Mouse (Mus musculus) right cerebral cortex, postnatal 4 days (tissue): ENCODE measurements at regions not wholly inside any gene's neighbourhood (a gene's known extent, or its start where the extent isn't known, plus 50 kb on each side); places are given as distances from the start of the nearest gene placed in this dataset.

ENCODE experiments used
- DNase-seq: peaks from one replicate; pipeline ENCODE4 v3.0.0-alpha.2; 2022

DNA sequence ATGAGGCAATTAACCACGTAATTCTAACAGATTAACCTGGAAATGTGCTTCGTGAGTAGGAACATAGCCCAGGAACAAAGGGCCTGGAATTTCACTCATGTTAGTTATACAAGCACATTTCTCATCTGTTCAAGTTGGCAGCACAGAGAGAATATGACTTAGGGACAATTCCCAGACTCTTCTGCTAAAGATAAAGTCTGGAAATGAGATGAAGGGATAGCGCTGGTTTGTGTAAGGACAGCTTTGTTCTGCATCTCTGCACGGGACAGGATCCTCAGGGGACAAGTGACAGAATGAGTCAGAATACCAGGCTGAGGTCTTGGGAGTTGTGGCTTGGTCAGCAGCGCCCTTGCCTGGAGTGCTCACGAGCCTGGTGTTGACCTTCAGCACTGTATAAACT is 206.2 kb upstream of the Prok2 start:
- DNase-seq = no peak

DNA sequence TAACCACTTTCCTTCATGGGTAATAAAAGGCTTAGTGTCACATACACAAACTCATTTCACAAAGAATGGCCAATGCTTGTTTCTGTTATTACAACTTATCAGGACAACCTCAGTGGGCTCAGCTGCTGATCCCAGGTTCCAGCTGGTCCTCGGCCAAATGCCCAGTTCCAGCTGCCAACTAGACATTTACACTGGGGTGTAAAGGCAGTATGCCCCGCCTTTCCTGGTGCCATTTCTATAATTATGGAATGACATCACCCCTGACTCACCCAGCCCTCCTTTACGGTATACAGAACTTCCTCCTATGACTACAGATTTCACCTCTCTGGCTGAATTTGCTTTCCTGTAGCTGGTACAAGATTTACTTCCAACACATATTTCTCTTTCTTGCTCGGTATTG is 205.4 kb upstream of the Prok2 start:
- DNase-seq = no peak

DNA sequence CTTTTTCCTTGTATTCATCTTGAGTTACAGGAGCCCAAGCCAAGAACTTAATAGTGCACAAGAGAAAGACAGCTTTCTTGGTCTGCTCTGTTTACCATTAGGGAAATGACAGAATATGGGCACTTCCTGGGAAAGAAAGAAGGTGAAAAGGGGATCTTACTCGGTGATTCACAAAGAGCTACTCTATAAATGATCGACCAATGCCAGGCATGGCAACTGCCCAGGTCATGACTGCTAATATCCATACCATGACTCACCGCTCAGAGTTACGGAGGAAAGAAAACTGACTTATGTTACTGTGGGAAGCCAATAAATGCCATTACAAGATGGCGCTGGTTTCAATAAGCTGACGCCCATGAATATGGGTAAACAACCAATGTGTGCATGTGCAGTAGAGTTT is 204.1 kb upstream of the Prok2 start:
- DNase-seq = no peak

DNA sequence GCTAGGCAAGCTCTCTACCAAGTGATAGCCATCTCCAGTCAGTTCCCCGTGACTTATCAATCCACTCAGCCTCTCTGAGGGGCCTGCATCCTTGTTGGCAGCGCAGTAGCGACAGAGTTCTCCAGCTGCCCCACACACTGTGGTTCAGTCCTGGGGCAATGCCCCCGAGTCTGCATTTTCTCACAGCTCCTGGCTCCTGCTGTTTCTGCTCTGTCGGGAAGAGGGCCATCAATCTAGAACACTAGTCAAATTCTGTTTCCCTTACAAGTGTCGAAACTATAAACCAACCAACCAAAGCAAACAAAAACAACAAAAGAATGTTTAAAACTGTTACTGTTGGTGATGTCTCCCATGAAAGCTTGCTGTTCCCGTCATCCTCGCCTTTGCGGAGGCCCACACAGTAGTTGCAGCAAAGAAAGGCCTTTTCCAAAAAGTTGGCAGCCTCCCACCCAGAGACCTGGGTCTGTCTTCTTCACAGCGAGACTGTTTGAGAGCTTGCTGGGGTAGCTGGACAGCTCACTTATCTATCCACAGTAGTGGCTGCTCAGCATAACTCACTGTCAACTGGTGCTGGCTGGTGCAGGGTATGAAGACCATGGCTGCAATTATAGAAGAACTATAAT is 201.9 kb upstream of the Prok2 start:
- no peak for DNase-seq

DNA sequence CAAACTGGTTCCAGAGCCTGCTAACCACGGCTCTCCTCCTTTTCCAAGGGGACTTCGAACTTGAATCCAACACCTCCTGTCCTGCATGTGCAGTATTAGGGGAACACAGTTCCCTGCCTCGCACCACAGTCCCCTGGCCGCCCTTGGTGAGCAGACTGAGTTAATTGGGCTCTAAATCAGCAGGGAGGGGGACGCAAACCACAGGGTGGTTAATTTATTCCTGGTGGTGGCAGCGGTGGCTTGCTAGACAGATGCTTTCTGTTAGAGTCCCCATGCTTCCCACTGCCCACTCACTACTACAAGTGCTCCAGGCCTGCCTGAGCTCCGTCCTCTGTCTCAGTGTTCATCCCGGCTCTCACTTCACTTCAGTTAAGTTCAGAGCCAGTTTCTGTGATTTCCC is 198.0 kb upstream of the Prok2 start:
- no peak for DNase-seq

DNA sequence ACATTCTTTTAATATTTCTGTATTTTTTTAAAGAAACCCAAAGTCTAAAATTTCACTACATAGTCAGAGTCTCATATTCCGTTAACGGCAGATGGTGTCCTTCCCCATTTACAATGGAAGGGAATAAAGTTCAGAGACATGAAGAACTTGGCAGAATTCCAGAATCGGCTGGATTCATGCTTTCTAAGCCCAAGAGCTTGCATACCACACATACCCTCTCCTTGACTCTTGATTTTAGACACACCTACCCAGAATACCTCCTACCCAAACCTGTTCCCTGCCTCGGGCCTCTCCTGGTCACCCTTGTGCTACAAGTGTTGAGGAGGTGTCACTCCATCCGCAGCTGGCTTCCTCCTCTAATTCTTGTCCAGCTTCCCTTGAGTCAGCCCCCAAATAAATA is 195.8 kb upstream of the Prok2 start:
- no peak for DNase-seq

DNA sequence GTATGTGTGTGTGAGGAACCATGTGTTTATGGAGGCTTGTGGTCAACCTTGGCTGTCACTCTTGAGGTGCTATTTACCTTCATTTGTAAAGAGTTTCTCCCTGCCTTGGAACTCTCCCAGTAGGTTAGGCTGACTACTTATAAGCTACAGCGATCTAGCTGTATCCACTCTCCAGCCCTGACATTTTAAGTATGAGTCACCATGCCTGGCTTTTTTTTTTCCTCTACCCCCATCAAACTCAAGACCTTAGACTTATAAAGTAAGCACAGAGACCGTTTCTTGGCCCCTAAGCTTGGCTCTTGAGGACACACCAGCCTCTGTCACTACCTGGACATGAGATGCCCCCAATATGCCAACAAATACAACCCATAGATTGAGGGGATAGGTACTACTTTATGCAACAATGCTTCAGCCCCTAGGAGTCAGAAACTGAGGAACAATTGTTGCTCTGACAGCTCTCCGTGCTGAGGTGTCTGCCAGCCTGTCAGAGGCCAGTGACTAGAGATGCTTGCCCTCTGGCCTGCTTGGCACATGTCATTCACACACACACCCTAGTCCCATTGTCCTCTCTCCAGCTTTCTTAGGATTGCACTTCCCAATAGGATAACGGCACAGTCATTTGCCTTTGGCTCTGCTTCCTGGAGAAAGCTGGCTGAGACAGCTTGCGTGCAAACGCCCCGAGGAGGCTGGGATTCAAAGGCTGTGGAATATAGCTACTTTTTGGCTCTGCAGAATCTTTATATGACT is 193.8 kb upstream of the Prok2 start:
- DNase-seq = no peak

DNA sequence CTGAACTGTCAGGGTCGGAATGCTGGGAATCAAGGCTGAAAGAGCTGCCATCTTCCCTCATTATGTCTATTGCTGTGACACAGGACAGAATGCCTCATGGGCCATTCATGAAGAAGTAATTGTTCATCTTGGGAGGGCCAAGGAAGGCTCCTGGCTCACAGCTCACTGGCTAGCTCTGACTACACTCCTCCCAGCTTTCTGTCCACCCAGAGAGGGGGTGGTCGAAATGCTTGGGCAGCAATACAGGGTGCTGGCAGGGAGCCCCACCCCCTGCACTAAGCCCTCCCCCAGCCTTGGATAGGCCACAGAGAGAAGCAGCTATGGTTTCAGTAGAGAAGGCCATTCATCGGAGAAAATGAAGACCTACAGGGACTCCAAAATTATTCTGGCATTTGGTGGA is 192.2 kb upstream of the Prok2 start:
- no peak for DNase-seq

DNA sequence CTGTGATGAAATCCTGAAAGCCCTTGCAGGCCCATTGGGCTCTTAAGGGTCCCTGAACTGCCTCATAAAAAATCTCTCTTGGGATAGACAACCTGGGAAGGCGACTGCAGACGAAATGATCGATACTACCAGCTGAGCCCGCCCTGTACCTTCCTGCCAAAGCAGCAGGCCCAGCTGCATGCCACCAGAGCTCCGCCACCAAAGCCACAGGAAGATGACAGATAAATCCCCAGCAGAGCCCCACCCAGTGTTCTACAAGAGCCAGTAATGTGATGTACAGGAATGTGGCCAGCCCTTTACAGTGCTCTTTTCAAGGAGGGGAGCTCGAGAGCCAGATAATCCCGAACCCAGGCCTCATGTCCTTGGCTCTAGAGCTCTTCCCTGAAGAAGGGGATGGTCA is 183.7 kb upstream of the Prok2 start:
- DNase-seq = no peak

DNA sequence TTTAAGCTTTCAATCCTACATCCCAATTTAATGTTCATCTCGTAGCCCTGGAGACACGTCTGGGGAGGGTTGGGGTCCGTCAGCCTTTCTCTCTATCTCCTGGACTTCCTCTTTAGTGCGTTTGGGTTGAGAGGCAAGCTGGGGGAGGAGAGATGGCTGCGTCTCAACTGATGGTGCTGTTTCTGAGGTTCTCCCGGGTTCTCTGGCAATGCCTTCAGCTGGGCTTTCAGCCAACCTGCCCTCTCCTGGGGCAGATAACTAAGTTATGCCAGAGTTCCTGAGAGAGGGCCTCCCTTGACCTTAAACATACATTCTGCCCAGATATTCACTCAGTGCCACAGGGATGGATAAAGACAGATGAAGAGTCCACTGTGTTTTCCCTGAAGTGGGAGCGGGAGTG is 183.3 kb upstream of the Prok2 start:
- DNase-seq = no peak

DNA sequence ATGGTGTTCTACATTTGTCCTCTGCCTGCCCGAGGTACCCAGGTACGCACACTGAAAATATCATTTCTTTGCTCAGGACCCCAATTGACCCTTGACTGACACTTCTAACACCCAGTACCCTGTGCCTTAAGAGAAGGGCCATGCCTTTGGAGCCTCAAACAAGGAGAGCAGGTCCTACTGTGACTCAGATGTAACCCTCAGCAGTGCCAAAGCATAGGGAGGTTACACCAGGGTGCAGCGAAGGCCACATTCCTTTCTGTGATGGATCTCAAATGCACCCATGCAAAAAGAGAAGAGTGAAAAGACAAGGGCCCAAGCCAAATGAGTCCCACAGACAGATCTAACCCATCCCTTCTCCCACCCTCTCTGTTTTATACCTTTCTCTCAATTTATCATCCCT is 181.9 kb upstream of the Prok2 start:
- DNase-seq = no peak

DNA sequence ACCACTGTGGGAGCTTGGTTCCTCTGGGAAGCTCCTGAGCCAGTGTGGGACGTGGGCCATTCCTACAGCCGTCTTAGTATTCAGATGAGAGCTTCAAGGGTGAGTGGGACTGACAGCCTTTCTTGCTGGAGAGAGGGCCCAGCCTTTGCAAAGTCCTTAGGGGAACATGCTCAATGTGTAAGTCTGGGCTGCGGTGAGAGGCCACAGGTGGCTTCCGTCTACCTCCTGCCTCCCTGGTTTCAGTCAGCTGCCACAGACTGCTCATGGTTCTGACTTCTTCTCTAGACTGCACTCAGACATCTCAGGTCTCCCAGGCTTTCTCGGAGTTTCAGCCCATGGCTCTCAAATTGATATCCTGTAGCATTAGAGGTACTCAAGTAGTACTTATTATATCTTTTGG is 179.0 kb upstream of the Prok2 start:
- no peak for DNase-seq

DNA sequence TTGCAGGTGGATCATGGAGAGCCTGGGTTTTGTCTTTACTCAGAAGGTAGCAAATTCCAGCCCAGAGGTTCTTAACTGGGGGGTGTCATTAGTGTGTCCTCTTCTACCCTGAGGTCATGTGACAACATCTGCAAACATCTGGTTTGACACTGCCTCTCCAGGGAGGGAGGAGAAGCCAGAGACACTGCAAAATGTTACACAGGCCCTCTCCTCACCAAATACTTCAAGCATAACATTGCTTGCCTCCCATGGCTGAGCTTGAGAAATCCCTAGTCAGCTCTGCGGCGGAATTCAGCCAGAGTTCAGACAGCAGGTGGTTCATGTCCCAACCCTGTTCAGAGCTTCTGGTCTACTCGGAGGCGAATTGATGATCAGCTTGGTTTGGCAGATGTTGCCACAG is 178.4 kb upstream of the Prok2 start:
- no peak for DNase-seq

DNA sequence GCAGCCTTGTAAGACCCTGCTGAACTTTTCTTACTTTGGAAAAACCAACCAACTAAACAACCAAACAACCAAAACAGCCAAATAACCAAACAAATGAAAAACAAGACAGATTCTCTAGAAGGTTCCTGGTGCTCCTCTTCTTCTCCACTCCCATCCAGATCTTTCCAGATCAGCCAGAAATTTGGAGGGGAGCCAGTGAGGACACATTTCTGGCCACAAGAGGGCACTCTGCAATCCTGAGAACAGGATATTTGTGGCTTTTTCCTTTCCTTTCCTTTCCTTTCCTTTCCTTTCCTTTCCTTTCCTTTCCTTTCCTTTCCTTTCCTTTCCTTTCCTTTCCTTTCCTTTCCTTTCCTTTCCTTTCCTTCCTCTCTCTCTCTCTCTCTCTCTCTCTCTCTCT is 177.9 kb upstream of the Prok2 start:
- DNase-seq = peak; percentile 83

DNA sequence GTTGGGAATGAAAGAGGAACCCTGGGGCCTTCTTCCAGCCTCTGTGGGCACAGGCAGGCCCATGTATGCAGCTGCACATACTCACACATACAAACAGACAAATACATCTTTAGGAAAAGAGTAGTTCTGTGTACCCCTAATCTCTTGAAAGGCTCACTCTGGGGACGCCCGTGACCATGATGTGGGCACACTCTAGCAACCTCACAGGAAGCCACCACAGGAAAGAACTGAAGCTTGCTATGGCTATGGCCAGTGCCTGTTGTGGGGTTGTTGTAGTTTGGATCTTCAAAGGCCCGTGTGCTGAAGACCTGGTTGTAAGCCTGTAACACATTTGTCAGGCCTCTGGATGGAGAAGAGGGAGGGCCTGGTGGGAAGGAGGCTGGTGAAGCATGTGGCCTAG is 175.4 kb upstream of the Prok2 start:
- no peak for DNase-seq

DNA sequence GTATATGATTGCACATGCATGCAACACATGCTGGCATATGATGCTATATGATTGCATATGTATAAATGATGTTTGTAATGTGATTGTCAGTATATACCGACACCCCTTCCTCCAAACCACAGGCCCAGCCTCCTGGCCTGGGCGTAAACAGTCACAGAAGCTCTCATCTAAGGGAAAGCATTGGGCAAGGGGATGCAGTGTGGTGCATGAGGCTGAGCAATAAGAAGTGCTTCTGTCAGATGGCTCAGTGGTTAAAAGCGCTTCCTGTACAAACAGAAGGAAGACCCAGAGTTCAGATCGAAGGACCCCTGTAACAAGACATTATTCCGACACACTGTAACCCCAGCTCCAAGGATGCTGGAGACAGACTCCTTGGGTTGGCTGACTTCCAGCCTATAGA is 175.0 kb upstream of the Prok2 start:
- DNase-seq = no peak

DNA sequence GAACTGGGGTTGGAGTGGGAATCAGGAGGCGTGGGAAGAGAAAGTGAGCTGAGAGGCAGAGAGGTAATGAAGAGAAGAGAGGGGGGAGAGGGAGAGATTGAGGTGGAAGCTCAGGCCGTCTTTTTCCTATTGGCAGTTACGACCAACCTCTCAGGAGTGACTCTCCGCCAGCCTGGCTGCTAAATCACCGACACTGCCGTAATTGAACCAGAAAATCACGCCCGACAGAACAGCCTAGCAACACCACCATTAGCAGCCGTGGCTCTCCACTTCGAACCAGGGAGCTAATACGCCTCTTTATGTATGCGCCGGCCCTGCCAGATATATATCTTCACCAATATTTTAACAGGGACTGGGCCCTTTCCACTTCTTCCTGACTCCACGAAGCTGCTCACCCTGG is 173.5 kb upstream of the Prok2 start:
- DNase-seq = no peak

DNA sequence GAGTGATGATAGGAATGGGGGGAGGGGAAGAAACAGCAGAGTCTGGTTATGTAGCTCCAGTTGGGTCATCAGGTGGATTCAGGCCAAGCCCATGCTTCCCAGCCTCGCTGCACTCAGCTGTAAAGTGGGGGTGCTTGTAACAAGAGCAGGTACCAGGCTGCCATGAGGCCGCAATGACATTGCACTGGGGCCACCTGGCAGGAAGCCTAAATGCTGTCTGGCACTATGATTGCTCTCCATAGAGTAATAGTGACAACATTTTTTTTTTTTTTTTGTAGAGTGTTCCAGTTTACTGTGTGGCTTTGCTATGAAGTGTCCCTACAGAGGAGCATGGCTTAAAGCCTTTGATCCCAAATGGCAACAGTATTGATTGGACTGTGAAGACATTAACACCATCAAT is 171.9 kb upstream of the Prok2 start:
- DNase-seq = no peak

DNA sequence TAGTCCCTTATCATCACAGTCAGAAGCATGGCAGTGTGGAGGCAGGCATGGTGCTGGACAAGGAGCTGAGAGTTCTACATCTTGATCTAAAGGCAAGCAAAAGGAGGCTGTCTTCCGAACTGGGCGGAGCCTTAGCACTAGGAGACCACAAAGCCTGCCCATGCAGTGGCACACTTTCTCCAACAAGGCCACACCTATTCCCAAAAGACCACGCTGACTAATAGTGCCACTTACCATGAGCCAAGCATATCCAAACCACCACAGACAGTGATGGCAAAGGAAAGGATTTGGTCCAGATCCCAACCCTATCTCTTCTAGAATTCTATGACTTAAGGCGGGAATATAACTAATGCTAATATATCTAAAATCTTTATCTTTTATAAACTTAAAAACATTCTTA is 169.4 kb upstream of the Prok2 start:
- DNase-seq = no peak

DNA sequence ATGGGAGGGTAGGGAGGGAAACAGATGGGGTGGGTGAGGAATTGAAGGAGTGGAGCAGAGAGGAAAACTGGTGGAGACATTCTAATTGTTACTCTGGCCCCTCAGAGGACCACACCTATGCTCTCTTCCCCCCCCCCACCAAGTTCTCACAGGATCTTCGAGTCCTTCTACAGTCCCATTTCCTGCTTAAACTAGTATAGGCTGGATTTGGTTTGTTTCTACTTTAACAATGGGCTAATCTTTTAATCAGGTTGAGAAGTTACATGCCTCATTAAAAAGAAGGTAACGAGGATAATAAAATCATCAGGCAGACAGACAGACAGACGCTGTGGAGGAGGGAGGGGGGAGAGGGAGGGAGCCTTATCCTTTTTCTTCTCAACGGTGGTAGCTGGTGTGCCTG is 167.7 kb upstream of the Prok2 start:
- DNase-seq = no peak

DNA sequence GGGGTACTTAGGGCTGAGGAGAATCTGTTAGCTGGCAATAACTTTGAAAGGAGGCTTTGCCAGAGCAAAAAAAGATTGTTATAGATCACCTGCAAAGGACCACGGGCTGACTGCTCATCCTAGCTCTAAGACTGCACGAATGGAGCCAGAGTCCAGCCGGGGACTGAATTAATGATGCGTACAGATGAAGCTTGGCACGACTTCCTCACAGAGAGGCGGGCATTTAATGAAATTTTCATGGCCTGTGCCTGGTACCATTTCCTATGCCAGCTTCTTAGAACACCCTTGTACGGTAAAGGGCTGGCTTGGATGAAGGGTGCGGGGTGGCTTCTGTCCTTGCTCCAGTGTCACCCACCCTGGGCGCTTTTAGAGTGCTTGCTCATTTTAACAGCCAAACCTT is 166.0 kb upstream of the Prok2 start:
- DNase-seq = no peak

DNA sequence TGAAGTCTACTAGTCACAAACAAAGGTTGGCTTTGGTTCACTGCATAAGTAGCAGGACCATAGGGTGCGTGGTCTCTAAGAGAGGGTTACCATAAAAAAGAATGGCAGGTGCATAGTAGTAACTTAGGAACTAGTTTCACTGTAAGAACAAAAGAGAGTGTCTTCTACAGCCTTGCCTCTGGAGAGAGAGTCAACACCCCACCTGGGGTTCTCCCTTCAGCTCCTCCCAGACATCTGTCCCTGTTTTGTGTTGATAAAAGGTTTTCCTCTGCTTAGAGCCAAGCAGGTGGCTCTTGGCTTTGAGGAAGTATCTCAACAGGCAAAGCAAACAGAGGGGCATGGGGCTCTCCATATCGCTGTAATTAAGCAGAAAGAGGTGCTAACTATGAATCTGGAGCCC is 165.6 kb upstream of the Prok2 start:
- DNase-seq = no peak

DNA sequence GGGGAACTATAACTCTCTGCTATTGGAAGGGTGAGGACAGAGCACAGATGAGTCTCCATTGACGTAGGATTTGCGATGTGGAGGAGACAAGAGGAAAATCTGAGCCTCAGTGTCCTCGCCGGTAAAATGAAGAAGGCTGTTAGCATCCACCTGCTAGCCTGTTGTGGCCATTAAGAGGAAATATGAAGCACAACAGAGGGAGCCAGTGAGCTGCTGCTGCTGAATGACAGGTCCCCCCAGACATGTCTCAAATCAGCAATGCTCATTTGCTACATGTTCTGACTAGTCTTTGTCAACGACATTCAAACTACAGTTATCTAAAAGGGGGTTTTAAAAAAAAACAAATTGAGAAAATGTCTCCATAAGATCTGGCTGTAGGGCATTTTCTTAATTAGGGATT is 164.6 kb upstream of the Prok2 start:
- no peak for DNase-seq

DNA sequence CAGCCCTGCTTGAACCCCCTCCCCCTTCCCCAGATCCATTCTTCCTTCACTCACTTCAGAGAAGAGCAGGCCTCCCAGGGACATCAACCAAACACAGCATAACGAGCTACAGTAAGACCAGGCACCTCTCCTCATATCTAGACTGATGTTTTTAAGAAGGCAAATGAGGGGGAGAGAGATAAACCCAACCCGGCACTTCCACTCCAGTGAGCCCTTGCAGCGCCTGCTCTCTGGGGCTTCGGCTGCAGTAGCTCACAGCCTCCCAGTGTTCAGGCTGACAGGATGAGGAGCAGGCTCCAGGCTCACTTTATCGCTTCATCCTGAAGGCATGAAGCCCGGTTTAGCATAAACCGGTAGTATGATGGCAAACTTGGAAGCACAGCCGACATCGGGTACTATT is 162.9 kb upstream of the Prok2 start:
- DNase-seq = no peak

DNA sequence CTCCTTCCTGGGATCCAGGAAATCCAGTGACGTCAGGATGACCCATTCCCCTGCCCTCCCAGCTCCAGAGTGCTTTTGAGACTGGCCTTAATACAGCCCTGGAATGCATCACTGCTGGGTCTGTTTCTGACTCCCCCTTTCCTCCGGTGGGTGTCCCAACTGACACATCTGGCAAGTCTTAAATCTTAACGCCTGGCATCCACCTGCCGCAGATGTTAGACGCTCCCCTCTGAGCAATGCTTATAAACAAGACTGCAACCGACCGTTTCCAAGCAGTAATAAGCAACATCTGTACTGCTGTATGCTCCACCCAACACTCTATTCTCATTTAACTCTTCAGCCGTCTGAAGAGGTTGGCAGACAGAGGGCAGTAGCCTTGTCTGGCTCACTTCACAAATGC is 161.7 kb upstream of the Prok2 start:
- no peak for DNase-seq
